Mouse (Mus musculus) ES-E14 (cell line): ENCODE measurements at regions not wholly inside any gene's neighbourhood (a gene's known extent, or its start where the extent isn't known, plus 50 kb on each side); places are given as distances from the start of the nearest gene placed in this dataset.

Source experiments
- CHD2 ChIP-seq: IDR thresholded peaks from 2 replicates; pipeline ENCODE4 v1.6.1; 2014; ENCODE audit warnings: mild to moderate bottlenecking, low read depth, low read length, inconsistent platforms
- ZC3H11A ChIP-seq: IDR thresholded peaks from 2 replicates; pipeline ENCODE4 v1.6.1; 2012; ENCODE audit warnings: low read depth, mild to moderate bottlenecking, inconsistent platforms, low read length, borderline replicate concordance
- ZNF384 ChIP-seq: IDR thresholded peaks from 2 replicates; pipeline ENCODE4 v1.6.1; 2012; ENCODE audit warnings: low read depth, low read length, inconsistent platforms

GRCm38 (mm10) chr10:16951636-16952035, 771.4 kb upstream of the Cited2 start:
- TF ChIP-seq ZC3H11A (no peak), ZNF384 (no peak), CHD2 (no peak)
